Mouse (Mus musculus) hindbrain, embryonic 13.5 days (tissue): ENCODE measurements at regions not wholly inside any gene's neighbourhood (a gene's known extent, or its start where the extent isn't known, plus 50 kb on each side); places are given as distances from the start of the nearest gene placed in this dataset.

Experiments
- ATAC-seq: fragments of 200-750 bp; cut with Nextera tagmentation; 2 replicates; pipeline ENCODE4 v1.8.0; 2017; ENCODE audit warnings: moderate TSS enrichment; ENCODE audit not compliant: low FRiP score
- H3K27ac ChIP-seq: fragments of 300-500 bp; sonication (generic); 2 replicates; pipeline ENCODE4 v1.5.1; 2015; ENCODE audit warnings: inconsistent platforms, mild to moderate bottlenecking, moderate library complexity
- H3K27me3 ChIP-seq: fragments of 300-500 bp; sonication (generic); 2 replicates; pipeline ENCODE4 v1.6.1; 2015; ENCODE audit warnings: mild to moderate bottlenecking, inconsistent platforms
- H3K36me3 ChIP-seq: fragments of 300-500 bp; sonication (generic); 2 replicates; pipeline ENCODE4 v1.6.1; 2015; ENCODE audit warnings: mild to moderate bottlenecking, inconsistent platforms
- H3K4me1 ChIP-seq: fragments of 300-500 bp; sonication (generic); replicated peaks from 2 replicates; pipeline ENCODE4 v1.6.1; 2015; ENCODE audit warnings: inconsistent platforms
- H3K4me2 ChIP-seq: fragments of 300-500 bp; sonication (generic); 2 replicates; pipeline ENCODE4 v1.6.1; 2015; ENCODE audit warnings: inconsistent platforms, mild to moderate bottlenecking, moderate library complexity
- H3K4me3 ChIP-seq: fragments of 300-500 bp; sonication (generic); 2 replicates; pipeline ENCODE4 v1.5.1; 2015; ENCODE audit warnings: mild to moderate bottlenecking, inconsistent platforms
- H3K9ac ChIP-seq: fragments of 300-500 bp; sonication (generic); 2 replicates; pipeline ENCODE4 v1.6.1; 2015; ENCODE audit warnings: mild to moderate bottlenecking, inconsistent platforms
- H3K9me3 ChIP-seq: fragments of 300-500 bp; sonication (generic); 2 replicates; pipeline ENCODE4 v1.6.1; 2016; ENCODE audit warnings: inconsistent platforms
- WGBS: fragments of 180-500 bp; shearing (Covaris S2); methylation state at CpG from one replicate; pipeline ENCODE4 v1.1.7; 2015; 5-methylcytosine and 5-hydroxymethylcytosine counted together

DNA sequence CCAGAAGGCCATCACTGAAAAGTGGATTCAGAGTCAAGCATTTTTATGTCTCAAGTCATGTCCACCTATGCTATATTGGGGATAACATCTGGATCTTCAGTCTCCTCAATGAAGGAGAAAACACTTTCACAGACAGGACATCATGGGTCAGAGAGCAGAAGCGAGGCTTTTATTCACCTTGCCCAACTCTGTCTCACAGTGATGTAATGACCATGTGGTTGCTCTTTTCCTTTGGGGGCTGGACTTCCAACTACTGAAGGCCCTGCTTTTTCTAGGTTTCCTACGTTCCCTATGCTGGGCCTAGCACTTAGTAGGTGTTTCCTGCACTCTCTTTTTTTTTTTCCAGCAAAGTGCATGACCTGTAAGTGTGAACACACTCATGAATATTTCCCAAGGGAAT, 130.4 kb downstream of the 4933412E24Rik start:
- ATAC-seq, result no peak
- no peaks in the 10 kb centered on the region for H3K36me3 ChIP-seq
- H3K27ac ChIP-seq, result no peak overlapping the region
- 78% methylated on average over 2 of the region's 2 CpGs for WGBS
- no peaks in the 10 kb centered on the region for H3K4me1 ChIP-seq
- H3K4me2 ChIP-seq, result no peak overlapping the region
- H3K4me3 ChIP-seq, result no peak overlapping the region
- H3K27me3 ChIP-seq, result no peaks in the 10 kb centered on the region
- no peaks in the 10 kb centered on the region for H3K9me3 ChIP-seq
- H3K9ac ChIP-seq, result no peak overlapping the region

DNA sequence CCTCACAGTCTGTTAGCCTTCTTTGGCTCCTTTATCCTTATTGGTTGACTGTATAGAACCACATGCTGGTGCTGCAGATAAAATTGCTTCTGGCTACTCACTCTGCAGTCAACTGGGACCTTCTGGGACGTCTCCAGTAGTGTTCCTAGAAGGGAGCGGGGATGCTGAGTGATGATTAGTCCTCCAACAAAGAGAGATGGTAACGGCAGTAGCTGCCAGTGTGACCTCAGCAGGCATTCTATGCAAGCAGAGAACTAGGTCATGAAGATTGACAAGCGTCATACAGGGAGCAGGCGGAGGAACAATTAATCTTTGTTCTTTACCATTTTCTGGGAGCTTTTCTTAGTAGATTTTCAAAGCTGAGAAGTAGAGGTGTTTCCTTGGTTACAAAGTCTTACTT, 134.0 kb downstream of the 4933412E24Rik start:
- no peak overlapping the region for H3K4me2 ChIP-seq
- no peak overlapping the region for H3K27ac ChIP-seq
- H3K9ac ChIP-seq, result no peak overlapping the region
- H3K4me3 ChIP-seq, result no peak overlapping the region
- H3K27me3 ChIP-seq, result no peaks in the 10 kb centered on the region
- H3K36me3 ChIP-seq, result no peaks in the 10 kb centered on the region
- no peaks in the 10 kb centered on the region for H3K4me1 ChIP-seq
- H3K9me3 ChIP-seq, result no peaks in the 10 kb centered on the region
- no peak for ATAC-seq
- 76% methylated on average over 5 of the region's 5 CpGs for WGBS

DNA sequence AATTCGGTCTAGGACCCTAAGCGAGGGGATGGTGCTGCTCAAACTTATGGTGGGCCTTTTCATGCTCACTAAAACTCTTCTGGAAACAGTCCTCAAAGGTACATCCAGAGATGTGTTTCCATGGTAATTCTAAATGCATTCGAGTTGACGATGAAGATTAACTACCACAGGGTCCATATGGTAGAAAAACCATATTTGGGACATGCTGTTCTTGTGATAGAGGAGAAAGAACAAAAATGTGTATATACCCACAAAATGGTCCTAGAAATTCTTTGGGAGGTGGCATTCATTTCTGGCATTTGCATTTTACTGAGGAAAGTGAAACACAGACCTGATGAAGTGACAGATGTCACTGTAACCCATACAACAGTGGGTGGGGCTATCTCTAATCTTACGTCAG, 136.0 kb downstream of the 4933412E24Rik start:
- ATAC-seq, result no peak
- WGBS, result 88% methylated on average over 5 of the region's 5 CpGs

DNA sequence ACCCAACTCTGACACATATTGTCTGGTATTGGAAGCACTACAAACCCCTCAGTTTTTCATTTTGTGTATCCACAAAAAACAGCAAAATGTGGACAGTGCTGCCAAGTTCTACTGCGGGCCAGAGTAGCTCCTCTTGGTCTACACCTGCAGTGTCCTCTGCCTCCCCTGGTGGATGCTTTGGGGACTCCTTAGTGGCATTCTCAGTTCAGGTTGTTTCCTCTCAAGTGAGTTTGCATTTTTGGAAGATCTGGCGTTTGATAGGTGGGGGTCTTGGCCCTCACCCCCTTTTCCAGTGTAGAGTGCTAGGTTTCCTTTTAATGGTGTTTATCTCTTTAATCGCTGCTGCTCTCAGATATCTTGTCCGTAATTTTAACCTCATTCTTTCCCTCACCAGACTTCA, 137.1 kb downstream of the 4933412E24Rik start:
- WGBS, result 84% methylated on average over 4 of the region's 4 CpGs
- ATAC-seq, result no peak
- Histone ChIP-seq H3K4me3 (no peak overlapping the region), H3K4me1 (no peaks in the 10 kb centered on the region), H3K27me3 (no peaks in the 10 kb centered on the region), H3K27ac (no peak overlapping the region), H3K4me2 (no peak overlapping the region), H3K36me3 (no peaks in the 10 kb centered on the region), H3K9ac (no peak overlapping the region), H3K9me3 (no peaks in the 10 kb centered on the region)

More for the DNA sequence above, 136.0 kb downstream of the 4933412E24Rik start:
- Histone ChIP-seq H3K27ac (no peak overlapping the region), H3K36me3 (no peaks in the 10 kb centered on the region), H3K4me1 (no peaks in the 10 kb centered on the region), H3K4me3 (no peak overlapping the region), H3K9ac (no peak overlapping the region), H3K4me2 (no peak overlapping the region), H3K27me3 (no peaks in the 10 kb centered on the region), H3K9me3 (no peaks in the 10 kb centered on the region)

DNA sequence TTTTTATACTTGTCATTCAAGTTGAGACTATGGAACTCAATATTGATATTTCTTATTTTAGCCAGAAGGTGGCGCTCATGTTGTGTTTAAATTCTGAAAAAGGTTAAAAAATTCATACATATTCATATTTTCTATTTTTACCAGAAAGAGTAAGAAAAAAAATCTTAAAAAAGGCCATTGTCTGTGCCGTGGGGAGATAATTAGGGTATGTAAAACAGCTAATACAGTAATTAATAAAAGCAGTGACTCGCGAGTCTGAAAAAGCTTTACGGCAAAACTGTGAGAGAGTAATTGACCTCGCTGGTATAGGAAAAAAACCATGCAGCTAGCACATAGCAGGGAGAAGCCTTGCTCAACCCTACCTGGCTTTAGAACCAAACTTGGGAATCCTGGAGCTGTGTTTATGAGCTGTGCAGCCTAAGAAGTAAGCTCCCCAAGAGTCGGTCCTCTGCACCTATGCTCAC, 140.1 kb downstream of the 4933412E24Rik start:
- WGBS, result 65% methylated on average over 7 of the region's 7 CpGs
- H3K4me3 ChIP-seq, result no peak overlapping the region
- H3K4me1 ChIP-seq, result no peaks in the 10 kb centered on the region
- no peak overlapping the region for H3K27ac ChIP-seq
- H3K36me3 ChIP-seq, result no peaks in the 10 kb centered on the region
- no peak overlapping the region for H3K4me2 ChIP-seq
- no peak for ATAC-seq
- H3K9me3 ChIP-seq, result no peaks in the 10 kb centered on the region
- no peak overlapping the region for H3K9ac ChIP-seq
- no peaks in the 10 kb centered on the region for H3K27me3 ChIP-seq

DNA sequence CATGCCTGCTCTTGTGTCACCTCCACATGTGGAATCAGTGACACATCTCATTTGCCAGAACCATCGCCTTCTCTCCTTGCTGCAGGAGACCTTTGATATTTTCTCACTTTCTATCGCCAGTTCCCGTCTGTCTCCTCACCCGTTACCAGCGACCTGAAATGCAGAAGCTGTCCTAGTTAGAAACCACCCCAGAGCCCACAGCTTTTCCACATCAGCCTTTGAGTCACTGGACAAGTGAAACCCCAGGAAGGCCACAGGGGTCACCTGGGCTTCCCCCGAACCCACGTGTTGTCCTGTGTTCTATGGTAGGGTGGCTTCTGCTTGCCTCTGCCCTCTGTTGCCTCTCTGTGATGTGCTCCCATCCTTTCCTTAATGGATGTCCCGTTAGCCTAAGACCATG, 149.7 kb downstream of the 4933412E24Rik start:
- WGBS, result 92% methylated on average over 8 of the region's 8 CpGs
- ATAC-seq, result no peak
- H3K27me3 ChIP-seq, result no peaks in the 10 kb centered on the region

DNA sequence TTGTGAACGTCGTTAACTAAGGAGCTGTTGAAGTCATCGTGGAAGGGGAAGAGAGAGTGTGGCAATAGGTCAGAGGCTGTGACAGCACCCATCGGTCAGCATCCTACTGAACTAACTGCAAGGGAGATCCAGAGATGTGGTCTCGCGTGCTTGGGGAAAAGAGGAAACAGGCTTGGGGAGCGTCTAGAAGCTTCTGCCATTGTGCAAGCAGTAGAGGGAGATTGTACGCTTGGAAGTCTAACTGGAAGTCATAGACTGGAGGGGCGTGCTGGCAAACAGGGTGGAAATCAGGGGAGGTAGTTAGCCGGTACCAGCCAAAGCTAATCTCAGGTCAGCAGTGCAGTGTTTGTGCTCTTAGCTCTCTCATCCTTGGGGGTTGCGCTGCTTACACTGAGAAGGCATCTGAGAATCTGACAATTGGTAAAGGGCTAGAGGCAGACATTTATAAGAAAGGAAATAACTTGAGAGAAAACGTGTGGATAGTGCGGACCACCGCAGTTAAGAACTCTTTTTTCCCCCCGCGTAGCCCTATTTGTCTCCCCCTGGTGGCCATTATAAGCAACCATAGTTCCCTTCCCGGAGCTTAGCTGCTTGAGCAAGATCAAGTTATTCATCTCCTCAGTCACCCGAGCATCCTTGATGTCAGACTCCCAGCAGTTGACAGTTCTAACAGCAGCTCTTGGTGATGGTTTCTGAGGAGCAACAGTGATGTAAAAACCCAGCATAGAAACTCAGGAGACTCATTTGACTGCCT, 151.5 kb downstream of the 4933412E24Rik start:
- Histone ChIP-seq H3K4me2 (no peak overlapping the region), H3K4me3 (no peak overlapping the region), H3K27me3 (no peaks in the 10 kb centered on the region), H3K27ac (no peak overlapping the region), H3K4me1 (no peaks in the 10 kb centered on the region), H3K9ac (no peak overlapping the region), H3K9me3 (no peaks in the 10 kb centered on the region), H3K36me3 (no peaks in the 10 kb centered on the region)
- no peak for ATAC-seq
- 49% methylated on average over 18 of the region's 18 CpGs for WGBS

More for the DNA sequence above, 149.7 kb downstream of the 4933412E24Rik start:
- no peak overlapping the region for H3K4me2 ChIP-seq
- no peak overlapping the region for H3K27ac ChIP-seq
- no peaks in the 10 kb centered on the region for H3K4me1 ChIP-seq
- no peak overlapping the region for H3K4me3 ChIP-seq
- H3K9me3 ChIP-seq, result no peaks in the 10 kb centered on the region
- H3K9ac ChIP-seq, result no peak overlapping the region
- H3K36me3 ChIP-seq, result no peaks in the 10 kb centered on the region

DNA sequence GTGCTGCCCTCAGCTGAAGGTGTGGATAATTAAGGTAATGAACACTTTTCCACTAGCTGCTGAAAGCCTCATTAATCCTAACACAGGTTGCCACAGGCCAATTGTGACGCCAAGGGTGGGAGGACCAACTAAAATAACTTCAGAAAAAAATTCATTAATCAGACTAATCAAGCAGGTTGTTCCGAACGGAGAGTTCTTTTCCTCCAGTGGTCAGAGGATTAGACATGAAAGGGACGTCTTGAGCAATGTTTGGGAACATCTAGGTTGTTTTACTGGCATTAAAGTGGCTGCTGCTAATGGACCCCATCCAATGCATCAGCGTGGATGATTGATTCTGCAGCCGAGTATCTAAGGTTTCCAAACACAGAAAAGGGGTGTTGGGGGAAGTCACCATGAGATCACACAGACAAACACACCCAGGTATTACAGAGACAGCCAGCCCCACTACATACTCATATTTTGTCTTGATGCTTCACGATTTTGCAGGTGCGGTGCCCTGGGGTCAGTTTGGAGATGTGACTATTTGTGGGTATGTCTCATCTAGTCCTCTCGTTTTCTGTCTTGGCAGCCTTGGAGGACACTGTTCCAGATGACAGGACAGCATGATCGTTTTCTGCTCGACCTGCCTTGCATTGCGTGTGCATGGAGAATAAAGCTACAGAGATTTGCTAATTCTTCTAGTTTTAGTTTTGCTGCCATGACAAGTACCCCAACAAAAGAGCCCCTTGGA, 164.0 kb downstream of the 4933412E24Rik start:
- no peak overlapping the region for H3K27ac ChIP-seq
- no peaks in the 10 kb centered on the region for H3K27me3 ChIP-seq
- H3K4me2 ChIP-seq, result no peak overlapping the region
- H3K9me3 ChIP-seq, result no peaks in the 10 kb centered on the region
- no peaks in the 10 kb centered on the region for H3K4me1 ChIP-seq
- H3K9ac ChIP-seq, result no peak overlapping the region
- no peak for ATAC-seq
- H3K36me3 ChIP-seq, result no peaks in the 10 kb centered on the region
- no peak overlapping the region for H3K4me3 ChIP-seq
- 79% methylated on average over 12 of the region's 12 CpGs for WGBS

DNA sequence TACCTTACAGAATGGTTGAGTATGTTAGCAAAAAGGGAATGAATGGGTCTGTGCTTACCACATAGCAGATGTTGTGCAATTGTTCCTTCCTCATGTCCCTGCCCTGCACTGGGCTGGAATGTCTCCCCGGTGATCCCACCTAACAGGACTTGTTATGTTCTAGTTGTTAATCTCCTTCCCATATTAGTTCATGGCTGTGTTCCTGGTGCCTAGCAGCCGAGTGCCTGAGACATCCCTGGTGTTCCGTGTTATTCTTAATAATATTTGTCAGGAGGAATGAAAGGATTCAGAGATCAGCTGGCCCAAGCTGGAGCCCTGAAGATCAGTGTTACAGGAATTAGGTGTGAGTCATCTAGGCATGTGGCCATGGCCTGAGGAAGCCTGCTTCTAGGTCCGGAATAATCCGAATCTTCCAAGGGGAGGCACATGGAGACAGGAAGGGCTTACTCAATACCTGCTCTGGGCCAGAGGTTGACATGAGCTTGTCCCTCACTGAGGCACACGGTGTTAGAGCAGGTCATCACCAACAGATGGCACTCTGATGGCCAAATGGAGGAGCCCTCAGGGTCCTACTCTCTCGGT, 171.2 kb downstream of the 4933412E24Rik start:
- no peaks in the 10 kb centered on the region for H3K27me3 ChIP-seq
- H3K27ac ChIP-seq, result no peak overlapping the region
- no peak for ATAC-seq
- no peak overlapping the region for H3K4me3 ChIP-seq
- WGBS, result 84% methylated on average over 7 of the region's 7 CpGs
- H3K9me3 ChIP-seq, result no peaks in the 10 kb centered on the region
- no peak overlapping the region for H3K9ac ChIP-seq
- no peaks in the 10 kb centered on the region for H3K4me1 ChIP-seq
- no peak overlapping the region for H3K4me2 ChIP-seq
- H3K36me3 ChIP-seq, result no peaks in the 10 kb centered on the region

DNA sequence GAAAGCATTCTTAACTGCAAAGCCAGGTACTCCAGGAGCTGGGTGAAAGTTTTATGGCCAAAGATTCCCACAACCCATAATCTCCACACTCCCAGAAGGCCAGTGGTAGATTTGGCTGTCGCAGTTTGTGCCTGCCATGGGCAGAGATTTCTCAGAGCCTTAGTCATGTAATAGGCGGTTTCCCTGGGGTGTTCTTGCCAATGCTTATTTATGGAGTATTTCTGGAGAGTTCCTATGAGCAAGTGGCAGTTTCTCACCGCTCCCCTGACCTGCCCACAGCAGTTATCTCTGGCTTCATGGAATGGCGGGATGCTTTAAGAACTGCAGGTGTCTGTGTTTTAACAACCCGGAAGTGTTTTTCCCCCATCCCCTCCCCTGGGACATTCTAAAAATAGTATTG, 179.8 kb downstream of the 4933412E24Rik start:
- Histone ChIP-seq H3K27ac (no peak overlapping the region), H3K4me1 (no peaks in the 10 kb centered on the region), H3K9ac (no peak overlapping the region), H3K4me2 (no peak overlapping the region), H3K9me3 (no peaks in the 10 kb centered on the region), H3K4me3 (no peak overlapping the region), H3K27me3 (no peaks in the 10 kb centered on the region), H3K36me3 (no peaks in the 10 kb centered on the region)
- no peak for ATAC-seq
- WGBS, result 87% methylated on average over 5 of the region's 5 CpGs

DNA sequence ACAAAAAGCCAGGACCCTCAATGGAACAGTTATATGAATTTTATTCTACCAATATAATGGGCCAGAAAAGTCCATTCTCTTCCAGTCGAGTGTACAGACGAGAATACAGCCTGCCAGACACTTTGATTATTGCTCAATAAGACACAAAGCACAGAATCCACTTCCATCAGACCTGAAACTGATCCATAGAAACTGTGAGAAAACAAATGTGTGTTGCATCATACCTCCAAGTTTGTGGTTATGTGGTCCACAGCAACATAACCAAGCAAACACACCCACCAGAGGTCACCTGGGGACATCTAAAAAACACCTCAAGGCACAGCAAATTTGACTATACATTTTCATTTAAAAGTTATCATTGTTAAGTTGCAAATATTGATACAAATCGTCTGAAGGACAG, 183.2 kb downstream of the 4933412E24Rik start:
- Histone ChIP-seq H3K27me3 (no peaks in the 10 kb centered on the region), H3K9ac (no peak overlapping the region), H3K27ac (no peak overlapping the region), H3K4me2 (no peak overlapping the region), H3K4me1 (0 out of 2 replicates have a peak, but pooled peaks cover 1% of the 10 kb centered on the region), H3K9me3 (no peaks in the 10 kb centered on the region), H3K36me3 (no peaks in the 10 kb centered on the region), H3K4me3 (no peak overlapping the region)
- ATAC-seq, result no peak
- WGBS, result 83% methylated on average over 3 of the region's 3 CpGs

DNA sequence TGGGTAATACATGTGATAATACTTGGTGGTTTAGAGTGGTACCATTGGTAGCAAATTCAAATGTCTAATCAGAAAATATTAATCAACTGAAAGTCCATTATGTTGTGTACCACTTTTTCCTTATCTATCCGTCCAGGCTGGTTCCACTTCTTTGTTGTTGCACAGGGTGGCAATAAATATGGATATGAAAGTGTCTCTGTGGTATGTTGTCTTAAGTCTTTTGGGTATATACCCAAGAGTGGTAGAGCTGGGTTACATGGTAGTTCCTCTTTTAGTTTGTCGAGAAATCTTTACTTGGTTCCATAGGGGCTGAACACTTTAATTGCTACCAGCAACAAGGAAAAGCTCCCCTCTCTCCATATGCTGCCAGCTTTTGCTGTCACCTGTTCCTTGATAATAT, 184.9 kb downstream of the 4933412E24Rik start:
- H3K27me3 ChIP-seq, result no peaks in the 10 kb centered on the region
- H3K36me3 ChIP-seq, result no peaks in the 10 kb centered on the region
- H3K9ac ChIP-seq, result no peak overlapping the region
- no peak overlapping the region for H3K4me3 ChIP-seq
- WGBS, result 88% methylated on average over 2 of the region's 2 CpGs
- no peaks in the 10 kb centered on the region for H3K9me3 ChIP-seq
- no peak for ATAC-seq
- no peak overlapping the region for H3K4me2 ChIP-seq
- H3K27ac ChIP-seq, result no peak overlapping the region
- H3K4me1 ChIP-seq, result peaks cover 8% of the 10 kb centered on the region
